Mouse (Mus musculus): ENCODE data around the gene Eaf2. TPM values are rescaled to one million over a fixed set of nuclear protein-coding genes. Genes with fewer than 3 reads are reported as not detected.

Eaf2 gene
- not detected for total RNA-seq (2021)
- long read RNA-seq, experiment 1, partial matches to known transcripts = 0 of 1 reads
- long read RNA-seq, experiment 1, other reads (novel, unspliced or antisense) = 1 of 1 reads
- long read RNA-seq, experiment 2, partial matches to known transcripts = 0 of 1 reads
- long read RNA-seq, experiment 2, other reads (novel, unspliced or antisense) = 1 of 1 reads

GRCm38 (mm10) chr16:36874583-36875275 lies at the start of gene Eaf2, which contains the start of gene Golgb1:
TSS of gene Eaf2 (minus strand) at chr16:36875003.
TSS of gene Golgb1 (plus strand) at chr16:36875140.
- intact Hi-C loops (cut with DNase I) = loop anchor here (2.0 kb wide), 1 partner anchor 136 kb away; the partner anchor contains the start of gene Polq
- DNase-seq = peak; percentile 84 to 94

- DNase-seq = no peak
- intact Hi-C loops (cut with DNase I) = no loop called here
These were observed 49.5 kb upstream of the Eaf2 start for GRCm38 (mm10) chr16:36924312-36924711.

GRCm38 (mm10) chr16:36921980-36922379 lies 47.2 kb upstream of the Eaf2 start:
- DNase-seq = no peak
- intact Hi-C loops (cut with DNase I) = no loop called here

- intact Hi-C loops (cut with DNase I) = no loop called here
- DNase-seq = no peak
These were observed 46.3 kb upstream of the Eaf2 start for GRCm38 (mm10) chr16:36921067-36921613.

- no peak for DNase-seq
- intact Hi-C loops (cut with DNase I) = no loop called here
These were observed 45.6 kb upstream of the Eaf2 start for GRCm38 (mm10) chr16:36920410-36920809.

- DNase-seq = no peak
- intact Hi-C loops (cut with DNase I) = no loop called here
These were observed 43.7 kb upstream of the Eaf2 start for GRCm38 (mm10) chr16:36918505-36918904.

GRCm38 (mm10) chr16:36914195-36914594 lies 39.4 kb upstream of the Eaf2 start:
- intact Hi-C loops (cut with DNase I) = no loop called here
- DNase-seq = no peak

GRCm38 (mm10) chr16:36912311-36912710 lies 37.5 kb upstream of the Eaf2 start:
- intact Hi-C loops (cut with DNase I) = no loop called here
- DNase-seq = no peak

- intact Hi-C loops (cut with DNase I) = no loop called here
- DNase-seq = no peak
These were observed 37.1 kb upstream of the Eaf2 start for GRCm38 (mm10) chr16:36911909-36912308.

- intact Hi-C loops (cut with DNase I) = no loop called here
- no peak for DNase-seq
These were observed 28.4 kb upstream of the Eaf2 start for GRCm38 (mm10) chr16:36903156-36903555.

GRCm38 (mm10) chr16:36896712-36897111 lies 21.9 kb upstream of the Eaf2 start:
- intact Hi-C loops (cut with DNase I) = no loop called here
- no peak for DNase-seq

GRCm38 (mm10) chr16:36893317-36893716 lies 18.5 kb upstream of the Eaf2 start:
- DNase-seq = no peak
- intact Hi-C loops (cut with DNase I) = no loop called here

- intact Hi-C loops (cut with DNase I) = no loop called here
- no peak for DNase-seq
These were observed 16.6 kb upstream of the Eaf2 start for GRCm38 (mm10) chr16:36891415-36891814.

GRCm38 (mm10) chr16:36890559-36890958 lies 15.8 kb upstream of the Eaf2 start:
- intact Hi-C loops (cut with DNase I) = no loop called here
- no peak for DNase-seq

- no peak for DNase-seq
- intact Hi-C loops (cut with DNase I) = no loop called here
These were observed 12.7 kb upstream of the Eaf2 start for GRCm38 (mm10) chr16:36887546-36887945.

- no peak for DNase-seq
- intact Hi-C loops (cut with DNase I) = no loop called here
These were observed 11.1 kb upstream of the Eaf2 start for GRCm38 (mm10) chr16:36885912-36886311.

GRCm38 (mm10) chr16:36884881-36885280 lies 10.1 kb upstream of the Eaf2 start:
- no peak for DNase-seq
- intact Hi-C loops (cut with DNase I) = loop anchor here (5.0 kb wide), 1 partner anchor 47 kb away; the partner anchor contains the start of gene Hcls1

GRCm38 (mm10) chr16:36882737-36883343 lies 8.0 kb upstream of the Eaf2 start:
- intact Hi-C loops (cut with DNase I) = loop anchor here (5.0 kb wide), 1 partner anchor 49 kb away; the partner anchor contains the start of gene Hcls1
- no peak for DNase-seq

GRCm38 (mm10) chr16:36877316-36877715 lies 2.5 kb upstream of the Eaf2 start:
- DNase-seq = no peak
- intact Hi-C loops (cut with DNase I) = no loop called here

- intact Hi-C loops (cut with DNase I) = loop anchor here (2.0 kb wide), 1 partner anchor 135 kb away; the partner anchor contains the start of gene Polq
- DNase-seq = peak in 1 of 2 experiments; percentile 44
These were observed 561 bp upstream of the Eaf2 start for GRCm38 (mm10) chr16:36875276-36875851.

GRCm38 (mm10) chr16:36869442-36869841 lies 5.4 kb downstream of the Eaf2 start:
- DNase-seq = no peak
- intact Hi-C loops (cut with DNase I) = no loop called here
